Mouse (Mus musculus): Measurements from ENCODE around the gene Chm.
A peak's percentile ranks its signal among the peaks of the same experiment; 100 is the strongest.
"Not testable (repeated sequence)": the region's sequence is repeated elsewhere in the genome, so short reads cannot be mapped to it uniquely, and the experiment has no call there.

The Chm gene

GRCm38 (mm10) chrX:113185230-113185985 is at the start of gene Chm:
Chm (minus strand) TSS chrX:113185517.
- peak; percentile 48 to 49 for DNase-seq (ENCODE audit: low spot score in 2 of 2)

GRCm38 (mm10) chrX:113193901-113194300 is 8.6 kb upstream of the Chm start:
- no peak for DNase-seq (ENCODE audit: low spot score in 2 of 2)

DNA sequence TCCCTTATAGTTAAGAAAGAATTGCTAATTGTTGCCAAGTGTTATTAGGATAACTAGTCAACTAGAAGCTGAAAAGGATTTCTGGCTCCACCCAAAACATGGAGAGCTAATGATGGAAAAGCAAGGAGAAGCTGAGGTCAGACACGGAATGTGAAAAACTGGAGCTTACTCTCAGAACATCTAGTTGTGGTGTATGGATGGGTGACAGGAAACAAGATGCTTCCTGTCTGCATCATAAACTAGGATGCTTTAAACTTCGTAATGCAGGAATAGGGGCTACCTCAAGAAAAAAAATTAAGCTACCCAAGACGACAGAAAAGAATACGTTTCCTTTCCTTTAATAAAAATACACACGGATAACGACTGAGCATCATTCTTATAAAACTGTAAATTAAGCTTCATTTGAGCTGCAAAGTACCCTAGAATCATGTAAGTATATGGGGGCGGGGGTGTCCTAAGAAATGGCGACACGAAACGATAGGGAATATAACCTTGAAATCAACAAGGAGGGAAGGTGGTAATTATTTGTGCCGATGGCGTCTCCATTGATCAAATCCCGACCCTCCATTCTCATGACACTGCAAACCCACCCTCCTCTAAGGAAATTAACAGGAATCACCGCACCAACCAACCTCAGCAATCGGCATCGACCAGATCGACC is 618 bp downstream of the Chm start:
- no peak for DNase-seq (ENCODE audit: low spot score in 2 of 2)

- not testable (repeated sequence) for DNase-seq (ENCODE audit: low spot score in 2 of 2)
Measured at GRCm38 (mm10) chrX:113180856-113181255, 4.5 kb downstream of the Chm start.

DNA sequence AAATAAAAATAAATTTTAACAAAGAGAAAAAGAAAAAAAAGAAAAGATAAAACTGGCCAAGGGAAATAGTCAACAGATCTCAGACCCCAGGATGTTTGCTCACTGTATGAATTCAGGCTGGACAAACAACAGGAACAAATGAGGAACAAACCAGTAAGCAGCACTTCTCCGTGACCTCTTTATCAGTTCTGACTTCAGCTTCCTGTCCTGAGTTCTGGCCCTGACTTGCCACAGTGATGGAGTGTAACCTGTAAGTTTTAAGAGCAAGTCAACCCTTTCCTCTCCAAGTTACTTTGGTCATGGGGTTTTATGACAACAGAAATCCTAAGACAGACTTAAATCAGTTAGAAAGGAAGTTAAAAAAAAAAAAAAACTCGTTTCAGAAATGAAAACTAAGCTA is 12.6 kb downstream of the Chm start:
- no peak for DNase-seq (ENCODE audit: low spot score in 2 of 2)

- DNase-seq (ENCODE audit: low spot score in 2 of 2): no peak
Measured at GRCm38 (mm10) chrX:113172271-113172670, 13.0 kb downstream of the Chm start.

- DNase-seq (ENCODE audit: low spot score in 2 of 2): no peak
Measured at GRCm38 (mm10) chrX:113160268-113160860, 25.0 kb downstream of the Chm start.

DNA sequence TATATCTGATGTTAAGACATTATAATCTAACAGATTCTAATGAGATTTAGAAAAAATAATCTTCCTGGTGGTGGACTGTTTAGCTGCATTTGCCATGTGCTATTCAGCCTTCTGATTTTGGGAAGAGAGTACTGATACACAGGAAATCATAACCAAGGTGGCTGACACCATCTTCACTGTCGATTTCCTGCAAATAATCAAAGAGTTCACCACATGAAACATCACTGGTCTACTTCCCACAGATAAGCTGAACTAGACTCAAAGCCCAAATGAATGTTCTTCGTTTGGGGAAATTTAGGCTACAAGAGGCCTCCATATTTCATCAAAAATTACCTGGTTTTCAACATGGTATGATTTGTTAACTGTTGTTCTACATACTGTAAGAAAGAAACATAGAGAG is 101.1 kb downstream of the Chm start:
- no peak for DNase-seq (ENCODE audit: low spot score in 2 of 2)

GRCm38 (mm10) chrX:113076053-113076452 is 109.3 kb downstream of the Chm start:
- DNase-seq (ENCODE audit: low spot score in 2 of 2): no peak

GRCm38 (mm10) chrX:113074823-113075222 is 110.5 kb downstream of the Chm start:
- no peak for DNase-seq (ENCODE audit: low spot score in 2 of 2)

DNA sequence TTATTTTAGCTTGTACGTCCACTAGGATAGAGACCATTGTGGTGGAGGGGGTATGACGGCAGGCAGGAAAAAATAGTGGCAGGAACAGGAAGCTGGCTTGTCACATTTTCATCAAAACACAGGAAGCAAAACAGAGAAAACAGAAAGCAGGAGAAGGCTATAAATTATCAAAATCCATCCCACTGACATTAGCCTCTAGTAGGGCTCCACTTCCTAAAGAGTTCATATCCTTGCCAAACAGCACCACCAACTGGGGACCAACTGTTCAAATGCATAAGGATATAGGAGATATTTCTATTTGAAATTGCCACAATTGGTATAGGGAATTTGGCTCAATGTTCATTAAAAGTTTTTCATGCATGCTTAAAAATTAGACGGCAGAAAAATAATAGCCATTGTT is 181.7 kb downstream of the Chm start:
- DNase-seq (ENCODE audit: low spot score in 2 of 2): no peak

GRCm38 (mm10) chrX:113002192-113002591 is 183.1 kb downstream of the Chm start:
- no peak for DNase-seq (ENCODE audit: low spot score in 2 of 2)

Data from natural killer cell, adult 2 months (primary cell).